Mouse (Mus musculus) adrenal gland, postnatal 10 days (tissue): ENCODE results near the gene Rcn2. TPM values are rescaled to one million over a fixed set of nuclear protein-coding genes. Genes with fewer than 3 reads are reported as not detected.

Experiments
- DNase-seq: peaks from one replicate; pipeline ENCODE4 v3.0.0; 2021; ENCODE audit warnings: mixed read lengths
- total RNA-seq, 2 experiments: library from RNA; stranded (reverse); gene quantifications; 2 replicates each; pipeline ENCODE4 v1.2.3; 2021

Gene Rcn2
- total RNA-seq, 2 experiments from 2014 or later: 40.1 to 41.2 TPM

DNA sequence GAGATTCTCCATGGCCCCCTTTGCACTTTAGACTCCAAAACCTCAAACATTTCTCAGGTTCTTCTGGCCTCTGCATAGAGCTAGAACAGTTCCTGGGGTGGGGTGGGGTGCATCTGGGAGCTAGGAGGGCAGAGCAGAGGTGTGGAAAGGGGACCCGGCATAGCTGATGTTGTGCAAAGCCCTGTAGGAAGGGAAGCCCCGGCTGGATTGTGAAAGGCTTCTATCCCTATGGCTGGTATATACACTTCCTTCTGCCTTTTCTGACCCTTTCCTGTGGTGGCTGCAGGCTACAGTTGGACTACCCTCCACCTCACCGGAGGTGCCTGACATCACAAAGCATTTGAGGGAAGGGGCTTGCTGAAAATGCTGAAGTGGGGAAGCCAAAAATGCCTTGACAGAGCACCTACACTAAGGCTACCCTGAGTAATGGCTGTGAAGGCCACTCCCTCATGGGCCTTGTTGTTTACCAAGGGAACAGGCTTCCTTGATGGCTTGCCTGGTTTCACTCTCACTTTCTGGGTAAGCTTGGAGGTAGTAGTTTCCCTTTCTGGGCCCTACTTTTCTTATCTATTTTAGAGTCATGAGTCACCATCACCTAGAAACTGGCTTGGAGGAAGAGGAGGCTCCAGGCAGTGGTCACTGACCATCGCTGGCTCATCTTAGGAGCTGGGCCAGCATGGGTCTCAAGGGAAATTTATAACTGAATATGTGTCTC, 56.1 kb downstream of the Rcn2 start:
- no peak for DNase-seq

DNA sequence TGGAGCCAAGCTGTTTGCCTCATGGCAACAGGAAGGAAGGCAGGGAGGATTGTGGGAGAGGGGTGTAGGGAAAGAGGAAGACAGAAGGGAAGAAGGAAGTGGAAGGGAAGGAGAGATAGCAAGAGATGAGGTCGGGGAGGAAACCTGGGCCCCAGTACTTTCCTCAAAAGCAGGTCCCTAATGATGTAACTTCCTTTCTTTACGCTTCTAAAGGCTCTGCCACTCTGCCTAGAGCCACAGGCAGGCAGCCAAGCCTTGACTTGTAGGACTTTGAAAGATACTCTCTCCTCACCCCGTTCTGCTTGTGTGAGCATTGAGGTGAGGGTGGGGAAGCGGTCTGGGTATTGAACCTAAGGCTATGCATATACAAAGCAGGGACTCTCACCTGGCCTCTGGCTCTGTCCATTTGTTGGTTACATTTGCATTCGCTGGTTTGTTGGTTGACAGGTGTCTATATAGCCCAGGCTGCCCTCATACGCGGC, 58.4 kb downstream of the Rcn2 start:
- no peak for DNase-seq

DNA sequence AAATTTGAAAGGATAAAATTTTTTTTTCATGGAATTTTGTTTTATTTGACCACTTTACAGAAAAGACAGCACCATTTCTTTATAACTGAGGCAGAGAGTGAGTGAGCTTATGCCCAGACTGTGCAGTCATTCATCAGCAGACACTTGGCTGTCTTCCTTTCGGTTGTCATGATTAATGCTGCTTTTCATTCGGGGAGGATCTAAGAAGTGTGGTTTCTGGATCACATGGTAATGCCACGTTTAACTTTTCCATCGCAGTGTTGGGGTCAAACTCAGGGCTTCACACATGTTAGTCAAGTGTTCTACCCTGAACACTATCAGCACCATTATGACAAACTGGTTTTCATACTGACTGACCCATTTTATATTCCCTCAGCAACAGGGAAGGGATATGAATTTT, 59.4 kb downstream of the Rcn2 start:
- DNase-seq: no peak

DNA sequence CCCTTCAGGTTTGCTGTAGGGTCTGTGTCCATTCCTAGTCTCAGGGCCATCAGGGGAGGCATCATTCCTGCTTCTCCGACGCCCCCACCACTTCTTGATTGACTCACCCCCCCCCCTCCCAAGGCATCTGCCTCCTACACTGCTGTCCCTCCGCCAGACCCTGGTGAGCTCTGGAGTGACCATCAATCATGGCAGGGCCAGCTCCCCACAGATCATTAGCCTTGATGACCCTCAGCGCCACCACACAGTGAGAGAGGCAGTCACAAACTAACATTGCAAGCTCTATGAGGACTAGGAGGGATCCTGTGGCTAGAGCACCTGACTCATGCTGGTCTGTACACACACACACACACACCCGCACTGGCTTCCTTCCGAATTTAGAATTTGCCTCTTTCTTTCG, 63.3 kb downstream of the Rcn2 start:
- no peak for DNase-seq

DNA sequence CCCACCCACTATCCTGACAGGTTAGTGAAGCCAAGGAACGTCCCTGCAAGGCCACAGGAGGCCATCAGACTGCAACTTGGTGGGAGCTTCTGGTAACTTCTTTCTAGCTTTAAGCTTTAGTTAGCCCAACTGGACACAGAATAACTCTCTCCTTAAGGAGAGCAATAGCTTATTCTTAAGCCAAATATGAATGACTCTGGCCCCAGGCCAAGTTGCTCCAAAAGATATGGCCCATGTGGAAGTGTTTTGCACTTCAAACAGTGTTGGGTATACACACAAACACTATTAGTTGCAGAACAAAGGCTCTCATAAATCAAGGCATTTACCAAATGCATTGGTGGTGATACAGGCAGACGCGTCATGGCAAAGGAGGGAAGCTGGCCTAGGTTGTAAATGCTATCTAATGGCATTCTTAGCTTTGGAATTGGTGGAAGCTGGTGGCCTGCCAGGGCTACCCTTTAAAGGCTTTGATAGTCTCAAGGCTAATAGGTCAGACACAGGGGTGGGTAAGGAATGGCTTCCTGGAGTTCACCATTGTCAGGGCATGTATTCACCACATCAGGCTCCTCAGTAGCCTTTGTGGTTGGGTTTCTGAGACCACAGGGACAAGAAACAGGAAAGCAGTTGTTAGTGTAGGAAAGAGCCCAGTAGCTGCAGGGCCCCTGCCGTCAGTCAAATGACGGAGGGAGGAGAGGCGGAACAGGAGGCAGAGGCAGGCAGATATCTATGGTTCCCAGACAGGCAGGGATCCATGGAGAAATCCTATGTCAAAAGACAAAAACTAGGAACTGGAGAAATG, 64.8 kb downstream of the Rcn2 start:
- no peak for DNase-seq

DNA sequence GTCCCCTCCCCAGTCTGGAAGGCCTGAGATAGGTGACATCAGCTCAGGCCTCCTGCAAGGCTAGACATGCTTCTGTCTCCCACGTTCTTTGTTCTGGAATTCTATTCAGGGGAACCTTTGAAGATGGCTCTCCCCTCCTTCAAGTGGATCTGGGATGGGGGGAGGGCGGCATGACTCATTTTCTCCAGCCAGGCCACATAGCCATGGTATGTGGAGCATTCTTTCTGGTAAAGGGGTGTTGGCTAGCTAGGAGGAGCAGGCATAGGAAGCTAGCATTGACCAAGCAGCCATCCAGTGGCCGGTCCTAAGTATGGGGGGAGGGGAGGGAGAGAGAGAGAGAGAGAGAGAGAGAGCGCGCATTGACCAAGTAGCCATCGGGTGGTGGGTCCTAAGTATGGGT, 65.9 kb downstream of the Rcn2 start:
- no peak for DNase-seq

DNA sequence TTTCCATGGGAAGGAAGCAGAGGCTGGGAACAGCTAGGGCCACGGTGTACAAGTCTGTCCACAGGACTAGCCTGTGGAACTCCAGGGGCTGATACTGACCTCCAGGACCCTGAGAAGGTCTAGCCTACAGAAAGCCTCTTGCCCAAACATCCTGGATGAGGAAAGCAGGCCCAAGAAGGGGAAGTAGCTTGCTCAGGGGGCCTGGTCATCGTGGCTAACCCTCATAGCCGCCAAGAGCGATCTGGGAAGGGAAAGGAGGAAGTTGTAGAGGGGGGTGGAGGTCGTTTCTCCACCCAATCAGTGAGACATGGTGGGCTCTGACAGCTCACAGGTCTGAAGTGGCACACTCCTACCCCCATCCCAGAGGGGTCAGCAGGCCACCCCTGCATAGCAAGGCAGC, 66.5 kb downstream of the Rcn2 start:
- no peak for DNase-seq

Other genes with a start within 250 kb of the Rcn2 start
- 10 to 100 TPM; 11.2 to 15.0 TPM for gene Scaper, start 103.7 kb upstream of the Rcn2 start, total RNA-seq
- not detected for gene 4930563M21Rik, start 31.3 kb upstream of the Rcn2 start, total RNA-seq
- gene Pstpip1, start 48.1 kb downstream of the Rcn2 start, total RNA-seq: 1 to 10 TPM; 3.6 to 4.9 TPM
- 100 to 1,000 TPM; 126 to 152 TPM for gene Tspan3, start 123.6 kb downstream of the Rcn2 start, total RNA-seq